In genomic region chr1:43006524-43006923, GRCm38 (mm10) we compare ENCODE assay signal across 13 mouse cellular contexts. TPM values are rescaled to one million over a fixed set of nuclear protein-coding genes. Genes with fewer than 3 reads are reported as not detected.
DNase-seq lines count a peak whose midpoint lies in the region; ATAC-seq lines count a peak whose summit lies in the region.
"Had no signal": no experiment of that assay in that cellular context is flagged by ENCODE, and none has a peak within 500 bp of the region (broad histone marks: within the 10 kb centered on the region; RNA-seq: fewer than 3 reads in every experiment).

No protein-coding gene starts in this region.

- H3K4me1 ChIP-seq in neural tube, embryonic 13.5 days (replicated peaks) = peaks cover 11% of the 10 kb centered on the region; the same call in 1 of the 2 replicates
- peaks cover 9% of the 10 kb centered on the region for H3K4me1 ChIP-seq in midbrain, embryonic 11.5 days (ENCODE audit: control insufficient read depth, insufficient read depth, low read length)

- peak; percentile 64 for DNase-seq in heart, adult 11 months
- no peak for DNase-seq in heart, postnatal 4 days
- DNase-seq in neural tube, embryonic 10.5 days (ENCODE audit: extremely low spot score, low spot score) = no peak
- no peak for DNase-seq in midbrain, embryonic 11.5 days (ENCODE audit: low spot score, missing footprints)
- DNase-seq in B cell, adult 2 months = no peak
- DNase-seq in kidney, adult 8-10 months = no peak
- DNase-seq in ovary, postnatal 10 days (ENCODE audit: low spot score) = no peak
- DNase-seq: adrenal gland, postnatal 25 days; liver; lung, embryonic 14.5 days had no signal

- 83% methylated on average over 4 of the region's 4 CpGs for WGBS in neural tube, embryonic 13.5 days
- 85% methylated on average over 4 of the region's 4 CpGs for WGBS in midbrain, embryonic 11.5 days

- peak overlapping the region; percentile 43 for H3K27ac ChIP-seq in neural tube, embryonic 13.5 days (replicated peaks)
- peak overlapping the region; percentile 11; the same call in 1 of the 2 replicates for H3K27ac ChIP-seq in midbrain, embryonic 11.5 days (ENCODE audit: low read depth, low read length)
- H3K27ac ChIP-seq: kidney, postnatal 0 days had no signal

- peak; percentile 50; the same call in 1 of the 2 replicates for ATAC-seq in neural tube, embryonic 13.5 days (ENCODE audit: low read depth)
- ATAC-seq in midbrain, embryonic 11.5 days (ENCODE audit: low FRiP score) = no peak

- H3K4me3 ChIP-seq in neural tube, embryonic 13.5 days = no peak overlapping the region
- H3K4me3 ChIP-seq in midbrain, embryonic 11.5 days (ENCODE audit: low read depth, low read length) = no peak overlapping the region

- peak overlapping the region; percentile 29 for H3K4me2 ChIP-seq in neural tube, embryonic 13.5 days
- peak overlapping the region; percentile 22; the same call in 1 of the 2 replicates for H3K4me2 ChIP-seq in midbrain, embryonic 11.5 days

- no peaks in the 10 kb centered on the region for H3K36me3 ChIP-seq in neural tube, embryonic 13.5 days
- no peaks in the 10 kb centered on the region for H3K36me3 ChIP-seq in midbrain, embryonic 11.5 days (ENCODE audit: control insufficient read depth, insufficient read depth, low read length)

- H3K9ac ChIP-seq in neural tube, embryonic 13.5 days = no peak overlapping the region
- H3K9ac ChIP-seq in midbrain, embryonic 11.5 days (ENCODE audit: low read length) = no peak overlapping the region; the same call in 1 of the 2 replicates
- H3K9ac ChIP-seq: lung, embryonic 14.5 days had no signal

- H3K27me3 ChIP-seq in neural tube, embryonic 13.5 days = no peaks in the 10 kb centered on the region
- no peaks in the 10 kb centered on the region for H3K27me3 ChIP-seq in midbrain, embryonic 11.5 days (ENCODE audit: control insufficient read depth, insufficient read depth, low read length)

- no peaks in the 10 kb centered on the region for H3K9me3 ChIP-seq in neural tube, embryonic 13.5 days
- no peaks in the 10 kb centered on the region for H3K9me3 ChIP-seq in midbrain, embryonic 11.5 days (ENCODE audit: control insufficient read depth, low read length)

RNA-seq across cellular contexts. Expression of gene Gpr45, which starts 53.9 kb away (rescaled TPM):
- total RNA-seq in heart, postnatal 4 days (2021) = 1 to 10 TPM in 1 of 2 experiments, under 1 TPM in 1; 0.81 to 1.4 TPM
- 16.1 and 16.7 TPM in 2 replicates for polyA plus RNA-seq in neural tube, embryonic 13.5 days (2015; fragmentation: Nextera tagmentation; extraction: Ambion mirVana)
- 14.2 and 15.2 TPM in 2 replicates for polyA plus RNA-seq in midbrain, embryonic 11.5 days (2014; fragmentation: Nextera tagmentation; extraction: Ambion mirVana)
- total RNA-seq: megakaryocyte, adult 5-6 weeks had no signal
